Mouse (Mus musculus) thymus, postnatal 25 days (tissue): ENCODE data around the gene Ifngr2.

Experiments used
- DNase-seq: peaks from one replicate; pipeline ENCODE4 v3.0.0; 2022

Gene Ifngr2

DNA sequence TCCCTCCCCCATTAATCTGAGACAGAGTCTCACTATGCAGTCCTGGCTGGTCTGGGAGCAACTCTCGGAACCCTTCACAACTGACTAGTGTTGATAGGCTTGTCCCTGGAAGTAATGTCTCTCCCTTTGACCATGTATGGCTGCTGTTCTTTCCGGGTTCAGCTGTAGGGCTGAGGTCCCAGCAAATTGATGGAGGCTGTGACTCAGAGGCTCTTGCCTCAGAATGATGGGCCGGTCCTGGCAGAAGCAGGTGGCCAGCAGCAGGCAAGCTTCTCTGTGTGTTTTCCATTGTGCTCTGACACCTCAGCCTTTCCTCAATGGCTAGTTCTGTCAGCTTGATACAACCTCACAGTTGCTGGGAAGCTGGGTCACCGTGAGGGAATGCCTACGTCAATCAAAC is 65.7 kb downstream of the Ifngr2 start:
- no peak for DNase-seq

DNA sequence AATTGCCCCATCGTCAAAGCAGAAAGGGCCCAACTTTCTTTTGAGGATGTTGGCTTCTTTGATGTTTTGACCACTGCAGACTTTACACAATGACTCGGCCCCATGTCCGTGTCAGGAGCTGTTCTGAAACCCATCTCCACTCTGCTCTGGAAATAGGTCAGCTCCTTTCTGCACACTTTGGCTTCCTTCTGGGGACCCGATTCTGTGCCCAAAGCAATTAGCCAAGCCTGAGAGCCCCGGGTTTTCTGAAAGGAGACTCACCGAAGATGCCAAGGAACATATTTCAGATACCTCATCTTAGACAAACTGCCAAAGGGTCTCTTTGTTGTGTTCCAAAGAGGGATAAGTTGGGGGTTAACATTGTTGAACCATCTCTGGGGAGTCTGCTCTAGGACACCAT is 67.7 kb downstream of the Ifngr2 start:
- DNase-seq, result no peak
